Mouse (Mus musculus): ENCODE results near the gene Tsen34.
"Not testable (repeated sequence)": the region's sequence is repeated elsewhere in the genome, so short reads cannot be mapped to it uniquely, and the experiment has no call there.

The Tsen34 gene

DNA sequence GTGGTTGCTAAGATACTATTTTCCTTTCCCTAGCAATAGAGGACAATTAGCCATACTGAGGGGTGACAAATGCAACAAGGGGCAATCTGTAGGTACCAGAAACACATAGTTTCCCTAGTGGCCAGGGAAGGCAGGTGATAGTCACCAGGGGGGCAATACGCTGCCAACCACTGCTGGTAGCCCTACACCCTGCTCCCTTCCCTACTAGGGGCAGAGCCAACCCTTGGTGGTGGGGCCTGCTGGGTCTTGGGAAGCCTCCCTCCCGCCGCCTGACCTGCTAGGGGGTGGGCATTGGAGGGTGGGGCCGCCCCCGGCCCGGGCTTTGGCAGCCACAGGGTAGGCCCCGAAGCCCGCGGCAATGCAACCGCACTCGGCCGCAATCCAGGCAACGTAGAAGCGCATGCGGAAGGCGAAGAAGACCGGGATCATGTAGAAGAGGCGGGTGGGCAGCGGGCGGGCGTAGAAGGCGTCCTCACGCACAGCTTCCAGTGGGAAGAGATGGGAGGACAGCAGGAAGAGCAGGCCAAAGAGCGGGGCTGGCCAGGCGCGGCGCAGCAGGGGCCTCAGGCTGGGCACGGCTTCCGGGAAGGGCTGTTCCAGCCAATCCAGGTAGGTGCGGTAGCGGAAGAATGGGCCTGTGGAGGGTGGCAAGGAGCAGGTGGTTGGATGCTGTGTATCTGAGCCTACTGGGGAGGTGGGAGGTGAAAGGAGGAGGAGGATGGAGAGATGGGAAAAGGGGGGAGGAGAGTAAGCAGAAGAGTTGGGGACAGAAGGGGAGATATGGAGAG lies 7.1 kb upstream of the Tsen34 start:
- CTCF ChIA-PET = no interaction called here

DNA sequence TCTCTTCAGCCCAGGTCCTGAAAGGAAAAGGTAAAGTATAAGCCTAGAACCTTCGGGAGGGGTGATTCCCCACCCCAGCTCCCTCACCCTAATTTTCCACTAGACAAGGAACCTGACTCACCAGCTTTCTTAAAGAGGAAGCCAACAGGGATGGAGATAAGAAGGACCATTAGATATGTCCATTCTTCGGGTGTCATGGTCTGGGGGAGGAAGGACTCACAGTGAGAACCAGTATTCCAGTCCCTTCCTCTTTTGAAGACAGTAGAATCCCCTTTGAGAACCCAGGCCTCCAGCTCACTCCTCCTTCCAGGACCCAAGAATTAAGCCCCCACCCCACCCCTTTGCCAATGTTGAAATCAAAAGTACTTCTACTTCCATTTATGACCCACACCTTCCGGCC lies 744 bp upstream of the Tsen34 start:
- CTCF ChIA-PET = interaction anchor here (0.6 to 1.2 kb wide), 3 partner anchors 15 to 1101 kb away, joined by 3 to 12 read pairs (median 3); partner anchors contain the start of genes Cnot3 and Rpl28

DNA sequence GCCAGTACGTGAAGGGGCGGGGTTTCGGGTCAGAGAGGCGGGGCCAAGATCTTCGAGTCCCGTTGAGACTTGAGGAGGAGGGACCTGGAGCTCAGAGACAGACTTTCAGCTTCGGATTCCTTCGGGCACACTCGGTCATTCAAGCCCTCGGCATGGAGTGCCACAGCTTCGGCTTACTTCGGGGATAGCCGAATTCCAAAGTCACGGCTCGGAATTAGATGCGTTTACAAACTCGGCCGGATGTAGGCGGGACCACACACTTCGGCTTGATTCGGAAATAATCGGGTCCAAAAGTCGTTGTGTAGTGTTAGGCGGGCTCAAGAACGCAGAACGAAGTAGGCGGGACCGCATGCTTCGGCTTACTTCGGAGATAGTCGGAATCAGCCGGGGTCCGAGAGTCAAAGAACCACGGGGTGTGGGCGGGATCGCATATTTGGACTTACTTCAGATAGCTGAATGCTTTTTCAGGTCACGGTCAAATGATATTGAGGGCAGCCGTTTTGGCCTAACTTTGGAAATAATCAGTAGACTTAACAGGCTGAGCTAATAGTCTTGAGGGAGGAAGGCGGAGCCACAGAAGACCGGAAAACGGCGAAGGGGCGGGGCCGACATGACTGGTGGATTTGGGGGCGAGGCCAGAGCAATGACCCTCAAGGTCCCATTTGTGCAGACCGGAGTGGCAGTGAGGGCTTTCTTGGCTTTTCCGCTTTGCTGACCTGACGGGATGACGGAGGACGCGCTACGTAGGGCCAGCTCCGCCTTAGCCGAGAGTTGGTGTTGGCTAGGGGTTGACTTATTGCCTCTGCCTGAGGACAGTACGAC lies 535 bp downstream of the Tsen34 start, which contains the start of gene Mboat7:
Gene Mboat7 (minus strand): TSS at position 537 of the 822 bp plus-strand sequence.
- CTCF ChIA-PET = interaction anchor here (1.2 kb wide), 1 partner anchor 14 kb away, joined by 3 read pairs; no protein-coding TSS in a partner anchor

DNA sequence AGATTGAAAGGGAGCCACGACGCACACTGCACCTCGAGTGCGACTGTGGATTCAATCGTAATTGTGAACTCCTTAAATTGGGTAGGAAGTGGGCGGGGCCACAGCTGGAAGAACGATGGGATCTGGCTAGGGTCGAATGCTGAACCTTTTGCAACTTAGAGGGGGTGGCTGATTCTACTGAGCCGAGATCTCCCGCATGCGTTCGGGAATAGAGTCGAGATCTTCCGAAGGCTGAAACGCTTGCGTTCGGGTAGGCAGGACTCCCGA lies 1.1 kb downstream of the Tsen34 start:
- CTCF ChIA-PET = no interaction called here

- CTCF ChIA-PET = no interaction called here
Observed at GRCm38 (mm10) chr7:3694076-3694948, 1.6 kb downstream of the Tsen34 start.

GRCm38 (mm10) chr7:3694949-3695305 lies 2.3 kb downstream of the Tsen34 start:
- CTCF ChIA-PET = not testable (repeated sequence)

DNA sequence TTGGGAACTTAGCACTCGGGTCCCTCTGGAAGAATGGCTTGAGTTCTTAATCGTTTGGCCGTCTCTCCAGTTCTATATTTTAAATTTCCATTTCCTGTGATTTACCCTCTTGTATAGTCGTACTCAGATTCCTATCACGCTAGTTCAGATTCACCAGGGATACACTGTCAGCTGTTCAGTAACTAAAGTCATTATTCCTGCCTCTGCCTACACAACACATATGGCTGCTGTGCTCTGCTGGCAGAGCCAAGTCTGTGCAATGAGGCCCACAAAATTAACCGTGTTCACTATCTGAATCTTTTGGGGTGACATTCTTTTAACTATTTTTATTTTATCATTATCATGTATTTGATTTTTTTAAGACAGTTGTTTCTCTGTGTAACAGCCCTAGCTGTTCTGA lies 5.8 kb downstream of the Tsen34 start:
- CTCF ChIA-PET = no interaction called here

GRCm38 (mm10) chr7:3703148-3703878 lies 10.7 kb downstream of the Tsen34 start:
- CTCF ChIA-PET = interaction anchor here (1.1 kb wide), 1 partner anchor 11 kb away, joined by 3 read pairs; no protein-coding TSS in a partner anchor

- CTCF ChIA-PET = interaction anchor here (1.1 kb wide), 1 partner anchor 10 kb away, joined by 3 read pairs; no protein-coding TSS in a partner anchor
Observed at GRCm38 (mm10) chr7:3703879-3704441, 11.3 kb downstream of the Tsen34 start, which contains the start of gene Rps9. TSS of gene Rps9 (plus strand) at chr7:3703993.

- CTCF ChIA-PET = interaction anchor here (1.1 kb wide), 1 partner anchor 9 kb away, joined by 3 read pairs; no protein-coding TSS in a partner anchor
Observed at GRCm38 (mm10) chr7:3704475-3704874, 11.8 kb downstream of the Tsen34 start.

GRCm38 (mm10) chr7:3705461-3705860 lies 12.8 kb downstream of the Tsen34 start:
- CTCF ChIA-PET = not testable (repeated sequence)

GRCm38 (mm10) chr7:3705911-3706310 lies 13.2 kb downstream of the Tsen34 start:
- CTCF ChIA-PET = no interaction called here

- CTCF ChIA-PET = interaction anchor here (0.8 kb wide), 1 partner anchor 14 kb away, joined by 3 read pairs; the partner anchor contains the start of gene Tsen34
Observed at GRCm38 (mm10) chr7:3706343-3706934, 13.8 kb downstream of the Tsen34 start.

GRCm38 (mm10) chr7:3707027-3707426 lies 14.4 kb downstream of the Tsen34 start:
- CTCF ChIA-PET = interaction anchor here (0.8 kb wide), 1 partner anchor 14 kb away, joined by 3 read pairs; the partner anchor contains the start of gene Tsen34

DNA sequence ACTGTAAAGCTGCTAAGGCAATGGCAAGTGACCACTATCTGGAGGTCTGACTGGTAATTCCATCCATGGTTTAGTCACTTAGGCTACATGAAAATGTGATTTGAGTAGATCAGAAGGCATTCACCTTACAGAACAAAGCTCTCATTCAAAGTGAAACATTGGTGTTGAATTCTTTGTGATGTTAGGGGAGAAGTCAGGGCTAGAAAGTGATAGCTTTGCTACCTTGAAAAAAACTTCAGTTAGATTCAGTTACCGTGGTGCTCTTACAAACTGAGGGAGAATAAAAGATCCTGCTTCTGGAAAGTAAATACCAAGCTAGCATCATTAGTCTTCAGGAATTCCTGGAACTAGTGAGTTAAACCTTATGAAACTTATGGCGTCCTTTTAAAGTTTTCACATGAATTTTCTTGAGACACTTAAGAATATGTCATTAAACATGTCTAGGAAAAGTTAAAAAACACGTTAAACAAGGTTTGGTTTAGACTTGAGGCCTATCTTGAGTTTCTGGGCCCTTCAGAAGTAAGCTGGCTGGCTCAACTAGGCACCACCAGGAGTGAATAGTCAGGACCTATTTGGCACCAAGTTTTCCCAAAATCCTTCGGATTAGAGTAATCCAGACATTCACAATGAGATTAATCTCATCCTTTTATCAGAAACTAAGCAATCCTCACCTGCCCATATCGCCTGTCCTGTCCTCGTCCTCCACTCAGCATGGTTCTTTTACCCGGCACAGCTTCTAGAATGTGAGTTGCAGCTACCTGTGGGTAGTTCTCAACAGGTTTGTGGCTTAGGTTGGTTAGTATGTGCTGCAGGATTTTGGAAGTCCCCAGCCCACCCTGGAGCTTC lies 15.1 kb downstream of the Tsen34 start:
- CTCF ChIA-PET = interaction anchor here (0.8 kb wide), 1 partner anchor 15 kb away, joined by 3 read pairs; the partner anchor contains the start of gene Tsen34

DNA sequence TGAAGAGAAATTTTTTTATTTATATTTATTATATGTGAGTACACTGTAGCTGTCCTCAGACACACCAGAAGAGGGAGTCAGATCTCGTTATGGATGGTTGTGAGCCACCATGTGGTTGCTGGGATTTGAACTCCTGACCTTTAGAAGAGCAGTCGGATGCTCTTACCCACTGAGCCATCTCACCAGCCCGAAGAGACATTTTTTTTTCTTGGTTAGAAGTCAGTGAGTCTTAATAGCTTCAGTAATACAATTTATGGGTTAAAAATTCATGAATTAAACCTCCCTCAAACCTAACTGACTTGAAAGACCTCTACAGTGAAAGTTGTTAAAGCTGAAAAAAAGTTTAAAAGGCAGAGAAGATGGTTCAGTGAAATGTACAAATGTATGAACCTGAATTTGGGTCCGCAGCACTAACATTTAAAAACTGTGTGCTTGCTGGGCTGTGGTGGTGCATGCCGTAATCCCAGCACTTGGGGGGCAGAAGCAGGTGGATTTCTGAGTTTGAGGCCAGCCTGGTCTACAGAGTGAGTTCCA lies 15.9 kb downstream of the Tsen34 start:
- CTCF ChIA-PET = not testable (repeated sequence)

GRCm38 (mm10) chr7:3709000-3709399 lies 16.3 kb downstream of the Tsen34 start:
- CTCF ChIA-PET = no interaction called here

- CTCF ChIA-PET = no interaction called here
Observed at GRCm38 (mm10) chr7:3712264-3712942, 19.7 kb downstream of the Tsen34 start.
